Mouse (Mus musculus) erythroblast, embryonic 14.5 days (primary cell): ENCODE measurements around the gene Robo1.

Source experiments
- GATA1 ChIP-seq: IDR thresholded peaks from 2 replicates; pipeline ENCODE4 v1.6.1; 2012; ENCODE audit warnings: low read length, inconsistent platforms, mixed read lengths
- TAL1 ChIP-seq: IDR thresholded peaks from 3 replicates; pipeline ENCODE4 v1.6.1; 2012; ENCODE audit warnings: low read length, inconsistent platforms, mixed read lengths

DNA sequence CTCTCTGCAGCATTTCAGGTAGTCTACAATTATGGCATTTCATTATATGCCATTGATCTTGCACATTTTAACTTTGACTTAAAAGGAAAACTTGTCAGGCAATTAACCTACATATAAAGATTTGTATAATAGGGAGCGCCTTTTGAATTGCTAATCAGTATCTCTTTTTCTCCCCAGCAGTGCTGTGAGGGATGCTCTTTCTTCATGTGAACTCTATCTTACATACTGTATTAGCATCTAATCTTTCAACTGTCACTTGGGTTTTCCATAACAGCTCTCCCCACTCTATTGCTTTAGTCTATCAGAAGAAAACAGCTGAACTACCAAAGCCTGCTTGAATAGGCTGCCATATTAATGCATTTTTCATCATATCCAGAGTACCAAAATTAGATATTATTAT is 29.7 kb downstream of the Robo1 start:
- TF ChIP-seq TAL1 = no peak
- no peak for TF ChIP-seq GATA1
